Mouse (Mus musculus) bone marrow, adult 2 months (tissue): Measurements from ENCODE around the gene Fam213a.

Experiments
- CTCF ChIP-seq: fragments of 200-500 bp; IDR thresholded peaks from 2 replicates; pipeline ENCODE4 v1.5.1; 2011; ENCODE audit warnings: low read length, control low read depth; ENCODE audit not compliant: control insufficient read depth, insufficient read depth
- POLR2A ChIP-seq: fragments of 200-500 bp; IDR thresholded peaks from 2 replicates; pipeline ENCODE4 v1.6.1; 2011; ENCODE audit warnings: low read depth, mild to moderate bottlenecking, control low read depth, low read length, borderline replicate concordance; ENCODE audit not compliant: control insufficient read depth

DNA sequence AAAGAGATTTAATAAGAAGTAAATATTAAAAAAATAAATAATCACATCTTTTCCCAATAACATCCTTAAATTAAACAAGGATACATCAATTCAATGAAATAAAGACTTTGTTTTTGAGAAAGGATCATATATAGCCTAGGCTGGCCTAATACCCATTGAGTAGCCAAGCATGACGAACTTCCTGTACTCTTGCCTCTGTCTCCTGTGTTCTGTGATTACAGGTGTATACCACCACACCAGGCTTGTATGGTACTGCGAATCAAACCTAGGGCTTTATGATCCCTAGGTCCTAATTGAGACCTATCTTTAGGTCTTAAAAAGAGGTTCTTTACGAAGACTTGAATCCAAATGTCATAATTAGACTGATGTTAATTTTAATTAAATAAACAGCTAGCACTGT is 7.7 kb upstream of the Fam213a start:
- no peak for TF ChIP-seq CTCF
- no peak for TF ChIP-seq POLR2A
